Mouse (Mus musculus): Measurements from ENCODE around the gene Tdrd3.

DNA sequence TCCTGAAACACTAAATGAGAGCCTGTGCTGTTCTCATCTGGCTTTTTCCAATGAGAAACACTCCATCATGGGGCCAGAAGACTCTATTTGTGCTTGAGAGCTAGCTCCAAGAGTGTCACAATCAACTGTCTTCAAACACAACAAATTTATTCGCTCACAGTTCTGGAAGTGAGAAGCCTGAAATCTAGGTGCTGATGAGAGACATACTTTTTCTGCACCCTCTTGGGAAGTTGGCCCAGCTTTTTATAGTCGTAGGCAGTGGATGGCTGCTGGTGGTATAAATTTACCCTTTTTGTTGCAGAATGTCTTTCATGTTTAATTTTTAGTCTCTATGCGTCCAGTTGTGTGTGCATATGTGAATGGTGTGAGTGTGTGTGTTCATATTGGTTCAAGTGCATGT lies 166.2 kb downstream of the Tdrd3 start:
- no peak for TF ChIP-seq EP300 (IDR thresholded peaks at IDR 0.05; ENCODE audit: insufficient read depth, low read depth, low read length)
- no peak for TF ChIP-seq POLR2A (IDR thresholded peaks at IDR 0.05; ENCODE audit: insufficient read depth, low read depth, low read length)
